Mouse (Mus musculus) A20 (cell line): Measurements from ENCODE around the gene Mpdu1.
"Not testable (repeated sequence)": the region's sequence is repeated elsewhere in the genome, so short reads cannot be mapped to it uniquely, and the experiment has no call there.

Experiments
- DNase-seq: peaks from one replicate; pipeline ENCODE4 v3.0.0-alpha.2; 2011; ENCODE audit warnings: low read depth, low spot score

The Mpdu1 gene

DNA sequence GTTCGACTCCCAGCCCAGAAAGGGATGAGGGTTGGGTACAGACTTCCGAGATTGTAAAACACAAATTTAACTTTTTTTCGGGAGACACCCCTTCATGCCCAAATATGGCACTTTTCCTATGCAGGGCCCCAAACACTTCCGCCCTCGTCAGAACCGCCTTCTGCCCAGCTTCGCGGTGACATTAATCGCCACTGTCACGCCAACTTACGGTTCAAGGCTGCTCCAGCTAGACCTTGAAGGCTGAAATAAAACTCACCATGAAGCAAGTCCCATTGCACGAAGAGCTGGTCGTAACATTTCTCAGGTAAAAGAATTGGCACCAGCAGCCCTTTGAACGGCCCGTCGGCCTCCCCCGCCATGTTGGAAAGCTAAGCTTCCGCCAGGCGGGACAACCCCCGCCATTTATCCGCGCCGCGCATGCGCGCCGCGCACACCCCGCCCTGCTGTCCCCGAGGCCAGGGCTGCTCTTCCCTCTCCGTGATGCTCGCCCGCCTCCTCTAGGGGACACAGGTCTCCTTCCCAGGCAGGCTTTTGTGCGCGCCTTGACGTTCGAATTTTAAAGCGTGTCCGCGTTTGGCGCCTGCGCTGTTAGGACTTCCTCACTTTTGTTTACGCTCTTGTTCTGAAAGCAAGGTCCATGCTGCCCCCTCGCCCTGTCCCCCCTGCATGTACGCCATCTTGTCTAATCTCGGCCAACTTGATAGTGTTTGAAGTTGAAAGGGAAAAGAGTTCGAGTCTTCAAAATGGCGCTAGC is at the start of gene Mpdu1:
TSS of gene Mpdu1 (minus strand) at position 430 of the 754 bp plus-strand sequence.
- DNase-seq: peak; percentile 99

GRCm38 (mm10) chr11:69711082-69711481 is 48.6 kb upstream of the Mpdu1 start:
- no peak for DNase-seq

DNA sequence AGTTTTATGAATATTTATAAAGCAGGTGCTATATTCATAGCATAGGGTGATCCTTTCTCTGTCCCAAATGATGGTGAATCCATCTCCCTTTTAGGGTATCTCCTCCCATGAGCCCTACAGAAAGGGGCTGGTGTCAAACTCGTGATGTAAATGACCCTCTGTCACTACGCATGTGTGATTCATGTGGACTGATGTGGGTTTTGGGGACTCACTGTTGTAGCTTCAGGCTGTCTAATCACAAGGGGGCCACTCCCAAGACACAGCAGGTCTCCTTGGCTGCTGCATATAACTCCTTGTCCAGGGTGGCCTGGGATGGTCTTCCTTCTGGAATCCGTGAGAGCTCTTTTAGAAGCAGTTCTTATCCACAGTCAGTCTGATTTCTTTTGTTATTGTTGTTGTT is 48.0 kb upstream of the Mpdu1 start:
- DNase-seq: no peak

- DNase-seq: no peak
Observed at GRCm38 (mm10) chr11:69709554-69710446, 47.4 kb upstream of the Mpdu1 start.

DNA sequence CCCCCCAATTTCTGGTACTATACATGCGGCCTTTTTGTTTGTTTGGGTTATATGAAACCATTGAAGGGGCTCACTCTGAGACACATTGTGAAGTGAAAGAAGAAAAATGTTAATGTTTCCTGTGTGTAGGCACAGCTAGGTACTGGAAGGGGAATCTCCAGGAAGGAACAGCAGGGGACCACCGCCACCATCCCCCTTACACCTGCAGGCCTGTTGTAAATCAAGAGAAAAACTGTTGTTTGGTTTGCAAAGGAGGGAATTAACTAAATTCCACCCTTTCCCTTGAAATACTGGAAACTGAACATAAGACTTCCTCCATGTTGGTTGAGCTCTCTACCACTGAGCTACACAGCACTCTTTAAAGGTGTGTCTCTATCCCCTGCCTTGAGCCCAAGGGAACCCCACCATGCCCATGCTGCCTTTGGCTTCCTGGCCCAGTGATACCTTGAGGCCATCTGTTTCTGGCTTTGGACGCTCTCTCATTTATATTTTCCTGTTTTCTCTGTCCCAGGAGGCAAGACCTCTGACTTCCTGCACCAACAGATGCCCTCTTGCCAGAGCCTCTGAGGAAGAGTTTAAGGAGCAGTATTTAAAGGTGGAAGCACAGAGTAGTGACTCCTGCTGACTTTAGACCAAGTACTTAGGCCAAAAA is 46.3 kb upstream of the Mpdu1 start:
- no peak for DNase-seq

DNA sequence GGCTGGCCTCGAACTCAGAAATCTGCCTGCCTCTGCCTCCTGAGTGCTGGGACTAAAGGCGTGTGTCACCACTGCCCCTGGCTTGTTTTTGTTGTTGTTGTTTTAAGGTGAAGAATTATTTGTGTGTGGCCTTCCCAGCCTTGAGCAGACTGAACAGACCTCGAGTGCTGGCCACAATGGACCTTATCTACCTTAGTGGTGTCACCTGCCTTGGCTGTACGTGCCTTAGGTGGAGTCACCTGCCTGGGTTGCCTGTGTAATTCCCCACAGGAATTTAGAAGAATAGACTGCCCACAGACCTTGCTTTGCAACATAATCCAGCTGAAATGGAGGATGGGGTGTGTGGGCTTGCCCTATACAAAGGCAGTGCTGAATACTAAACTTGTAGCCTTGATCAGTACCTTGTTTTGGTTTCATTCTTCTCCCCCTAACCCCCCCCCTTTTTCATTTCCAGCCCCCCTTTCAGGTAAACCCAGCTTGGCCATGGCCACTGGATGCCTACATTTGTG is 45.5 kb upstream of the Mpdu1 start:
- DNase-seq: no peak

GRCm38 (mm10) chr11:69707480-69707847 is 45.0 kb upstream of the Mpdu1 start:
- no peak for DNase-seq

DNA sequence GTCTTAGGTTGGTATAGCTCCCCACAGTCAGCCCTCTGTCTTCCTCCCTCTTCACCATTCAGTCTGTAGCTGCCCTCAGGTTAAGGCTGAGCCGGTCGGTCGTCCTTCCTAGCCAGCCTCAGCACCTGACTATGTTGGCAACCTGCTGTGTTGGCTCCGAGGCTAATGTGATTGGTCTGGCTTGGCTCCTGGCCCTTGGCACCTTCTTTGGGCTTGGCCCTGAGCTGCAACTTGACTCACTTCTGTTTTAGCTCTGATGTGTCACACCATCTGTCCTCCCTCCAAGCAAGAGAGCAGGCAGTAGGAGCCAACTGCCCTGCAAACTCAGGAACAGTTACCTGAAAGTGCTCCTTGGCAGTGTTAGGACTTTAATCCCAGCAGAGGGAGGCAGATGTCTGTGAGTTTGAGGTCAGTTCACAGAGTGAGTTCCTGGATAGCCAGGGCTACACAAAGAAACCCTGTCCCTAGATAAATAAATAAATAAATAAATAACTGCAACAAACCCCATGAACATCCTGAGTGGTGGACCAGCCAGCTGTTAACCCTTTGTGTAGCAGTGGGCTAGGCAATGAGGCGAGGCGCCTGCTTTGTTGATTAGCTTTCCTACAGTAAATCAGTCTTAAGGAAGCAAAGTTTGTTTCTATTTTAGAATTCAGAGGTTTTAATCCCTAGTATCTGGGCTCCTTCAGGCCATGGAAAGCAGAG is 44.5 kb upstream of the Mpdu1 start:
- no peak for DNase-seq

DNA sequence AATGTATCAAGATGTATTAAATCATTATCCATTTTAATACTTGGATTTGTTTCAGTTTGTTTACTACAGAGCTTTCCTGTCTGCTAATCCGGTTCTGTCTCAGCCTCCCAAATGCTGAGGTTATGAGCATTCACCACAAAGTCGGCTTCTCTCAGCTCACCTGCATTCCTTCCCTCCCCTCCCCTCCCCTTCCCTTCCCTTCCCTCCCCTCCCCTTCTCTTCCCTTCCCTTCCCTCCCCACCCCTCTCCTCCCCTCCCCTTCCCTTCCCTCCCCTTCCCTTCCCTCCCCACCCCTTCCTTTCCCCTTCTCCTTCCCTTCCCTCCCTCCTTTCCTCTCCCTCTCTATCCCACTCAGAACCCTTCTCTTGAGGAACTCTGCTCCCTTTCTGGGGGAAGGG is 42.2 kb upstream of the Mpdu1 start:
- DNase-seq: no peak

- DNase-seq: no peak
Observed at GRCm38 (mm10) chr11:69703814-69704612, 41.6 kb upstream of the Mpdu1 start.

DNA sequence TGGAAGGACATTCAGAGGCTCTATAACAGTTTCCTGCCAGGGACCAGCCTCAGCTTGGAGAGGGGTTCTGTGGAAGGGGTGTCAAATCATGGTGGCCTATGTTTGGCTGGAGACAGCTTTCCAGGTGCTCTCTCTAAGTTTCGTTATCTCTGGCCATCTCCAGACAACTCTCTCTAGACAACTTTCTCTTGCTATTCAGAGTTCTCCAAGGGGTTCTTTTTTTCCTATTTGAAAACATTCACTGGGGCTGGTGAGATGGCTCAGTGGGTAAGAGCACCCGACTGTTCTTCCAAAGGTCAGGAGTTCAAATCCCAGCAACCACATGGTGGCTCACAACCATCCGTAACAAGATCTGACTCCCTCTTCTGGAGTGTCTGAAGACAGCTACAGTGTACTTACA is 40.9 kb upstream of the Mpdu1 start:
- DNase-seq: not testable (repeated sequence)

GRCm38 (mm10) chr11:69702886-69703285 is 40.4 kb upstream of the Mpdu1 start:
- DNase-seq: not testable (repeated sequence)

GRCm38 (mm10) chr11:69699595-69699994 is 37.2 kb upstream of the Mpdu1 start:
- DNase-seq: no peak

DNA sequence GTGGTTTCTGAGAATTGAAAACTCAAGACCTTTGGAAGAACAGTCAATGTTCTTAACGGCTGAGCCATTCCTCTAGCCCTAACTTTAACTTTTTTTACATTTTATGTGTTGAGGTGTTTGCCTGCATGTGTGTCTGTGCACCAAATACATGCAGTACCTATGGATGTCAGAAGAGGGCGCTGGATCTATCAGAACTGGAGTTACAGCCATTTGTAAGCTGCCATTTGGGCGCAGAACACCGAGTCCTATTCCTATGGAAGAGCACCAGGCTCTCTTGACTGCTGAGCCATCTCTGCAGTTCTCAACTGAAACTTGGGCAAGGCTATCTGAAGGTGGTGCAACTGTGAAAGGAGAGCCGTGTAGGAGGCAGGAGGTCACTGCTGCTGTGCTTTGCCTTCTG is 36.1 kb upstream of the Mpdu1 start:
- no peak for DNase-seq

- DNase-seq: no peak
Observed at GRCm38 (mm10) chr11:69697396-69697795, 35.0 kb upstream of the Mpdu1 start.

- no peak for DNase-seq
Observed at GRCm38 (mm10) chr11:69695361-69696181, 33.1 kb upstream of the Mpdu1 start, which contains the start of the genes Tnfsf12 and Tnfsfm13. TSS of gene Tnfsf12 (minus strand) at chr11:69695849. TSS of gene Tnfsfm13 (minus strand) at chr11:69696098.

DNA sequence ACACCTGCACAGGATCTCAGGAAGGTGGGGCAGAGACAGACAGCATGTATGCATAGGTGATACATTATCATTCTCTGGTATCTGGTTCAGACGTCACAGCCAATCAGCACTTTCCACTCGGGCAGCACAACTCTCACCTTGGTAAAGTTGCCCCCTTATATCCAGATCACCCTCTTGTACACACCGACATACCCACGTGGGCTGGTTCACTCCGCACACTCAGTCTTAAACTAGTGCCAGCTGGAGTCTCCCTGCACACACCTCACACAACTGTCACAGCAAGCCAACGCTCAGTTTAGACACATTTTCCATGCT is 32.6 kb upstream of the Mpdu1 start:
- DNase-seq: no peak

DNA sequence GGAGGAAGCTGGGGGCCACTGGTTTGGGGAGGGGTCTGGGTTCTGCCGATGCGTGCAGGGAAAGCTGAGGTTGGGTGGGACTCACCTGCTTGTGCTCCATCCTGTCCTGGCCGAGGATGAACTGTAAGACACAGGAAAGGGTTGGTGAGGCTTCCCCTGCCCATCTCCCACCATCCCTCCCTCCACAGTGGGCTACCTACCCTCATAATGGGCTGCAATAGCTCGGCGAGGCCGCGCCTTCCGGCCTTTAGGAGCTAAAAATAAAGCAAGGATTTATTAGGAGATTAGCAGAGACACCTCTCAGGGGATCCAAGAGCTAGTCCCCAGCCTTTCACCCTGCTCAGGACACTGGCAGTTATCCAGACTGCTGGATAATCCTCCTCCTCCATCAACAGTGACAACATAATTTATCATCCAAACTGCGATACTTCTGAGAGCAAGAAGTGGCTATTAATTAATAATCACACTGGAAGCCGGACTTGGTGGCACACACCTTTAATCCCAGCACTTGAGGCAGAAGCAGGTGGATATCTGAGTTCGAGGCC is 31.1 kb upstream of the Mpdu1 start:
- no peak for DNase-seq

DNA sequence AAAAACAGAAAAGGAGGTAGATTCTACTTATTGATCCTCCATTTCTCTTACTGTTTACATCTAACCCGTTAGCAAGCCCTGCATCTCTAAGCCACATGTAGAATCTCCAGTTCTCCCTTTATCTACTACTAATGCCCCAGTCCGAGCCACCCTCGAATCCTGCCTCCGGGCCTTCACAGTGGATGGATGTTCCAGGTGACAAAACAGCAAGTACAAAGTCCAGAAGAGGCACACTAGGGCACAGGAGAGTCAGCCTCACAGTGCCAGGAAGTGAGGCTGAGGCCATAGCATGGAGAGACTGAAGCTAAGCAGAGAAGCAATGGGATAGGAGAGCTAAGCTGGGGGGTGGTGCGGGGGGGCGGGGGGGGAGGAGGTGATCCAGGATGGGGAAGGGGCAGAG is 30.4 kb upstream of the Mpdu1 start:
- no peak for DNase-seq
